Mouse (Mus musculus): ENCODE results near the gene Ccdc124.

Ccdc124 gene

GRCm38 (mm10) chr8:70869601-70870041 lies 4.1 kb downstream of the Ccdc124 start:
- peak; percentile 94 for DNase-seq (ENCODE audit: low read depth, low spot score)

- no peak for DNase-seq (ENCODE audit: low read depth, low spot score)
Measured at GRCm38 (mm10) chr8:70869199-70869571, 4.5 kb downstream of the Ccdc124 start.

GRCm38 (mm10) chr8:70868559-70869198 lies 5.1 kb downstream of the Ccdc124 start:
- DNase-seq (ENCODE audit: low read depth, low spot score) = peak; percentile 92

- no peak for DNase-seq (ENCODE audit: low read depth, low spot score)
Measured at GRCm38 (mm10) chr8:70866566-70866965, 7.2 kb downstream of the Ccdc124 start.

- DNase-seq (ENCODE audit: low read depth, low spot score) = peak; percentile 80
Measured at GRCm38 (mm10) chr8:70866001-70866520, 7.7 kb downstream of the Ccdc124 start.

- peak; percentile 100 for DNase-seq (ENCODE audit: low read depth, low spot score)
Measured at GRCm38 (mm10) chr8:70865350-70866000, 8.3 kb downstream of the Ccdc124 start.

- no peak for DNase-seq (ENCODE audit: low read depth, low spot score)
Measured at GRCm38 (mm10) chr8:70864712-70865221, 9.0 kb downstream of the Ccdc124 start.

GRCm38 (mm10) chr8:70863956-70864711 lies 9.6 kb downstream of the Ccdc124 start:
- no peak for DNase-seq (ENCODE audit: low read depth, low spot score)

- peak; percentile 74 for DNase-seq (ENCODE audit: low read depth, low spot score)
Measured at GRCm38 (mm10) chr8:70862824-70863641, 10.7 kb downstream of the Ccdc124 start, which contains the start of gene Kcnn1. Gene Kcnn1 (minus strand): TSS chr8:70863258.

GRCm38 (mm10) chr8:70857516-70857915 lies 16.2 kb downstream of the Ccdc124 start:
- DNase-seq (ENCODE audit: low read depth, low spot score) = peak; percentile 71

- no peak for DNase-seq (ENCODE audit: low read depth, low spot score)
Measured at GRCm38 (mm10) chr8:70856541-70857197, 17.1 kb downstream of the Ccdc124 start.

- DNase-seq (ENCODE audit: low read depth, low spot score) = no peak
Measured at GRCm38 (mm10) chr8:70856028-70856427, 17.7 kb downstream of the Ccdc124 start.

GRCm38 (mm10) chr8:70853863-70854262 lies 19.9 kb downstream of the Ccdc124 start:
- DNase-seq (ENCODE audit: low read depth, low spot score) = no peak

- no peak for DNase-seq (ENCODE audit: low read depth, low spot score)
Measured at GRCm38 (mm10) chr8:70852595-70853231, 21.0 kb downstream of the Ccdc124 start.

- DNase-seq (ENCODE audit: low read depth, low spot score) = no peak
Measured at GRCm38 (mm10) chr8:70851837-70852236, 21.9 kb downstream of the Ccdc124 start.

- no peak for DNase-seq (ENCODE audit: low read depth, low spot score)
Measured at GRCm38 (mm10) chr8:70850947-70851346, 22.8 kb downstream of the Ccdc124 start.

- DNase-seq (ENCODE audit: low read depth, low spot score) = peak; percentile 61
Measured at GRCm38 (mm10) chr8:70850132-70850845, 23.4 kb downstream of the Ccdc124 start.

- DNase-seq (ENCODE audit: low read depth, low spot score) = no peak
Measured at GRCm38 (mm10) chr8:70849333-70849990, 24.3 kb downstream of the Ccdc124 start.

All from ES-CJ7 (cell line).